Mouse (Mus musculus) thymus, adult 2 months (tissue): ENCODE data around the gene Paqr5.

Source experiments
- CTCF ChIP-seq: fragments of 200-500 bp; IDR thresholded peaks from 2 replicates; pipeline ENCODE4 v1.5.1; 2012; ENCODE audit warnings: mild to moderate bottlenecking, control low read depth, low read length, moderate library complexity, borderline replicate concordance; ENCODE audit not compliant: control insufficient read depth, poor library complexity, insufficient read depth; ENCODE audit errors: extremely low read depth
- POLR2A ChIP-seq: fragments of 200-500 bp; IDR thresholded peaks from 2 replicates; pipeline ENCODE4 v1.6.1; 2012; ENCODE audit warnings: mild to moderate bottlenecking, low read length, control low read depth, moderate library complexity; ENCODE audit not compliant: control insufficient read depth, poor library complexity, insufficient read depth; ENCODE audit errors: extremely low read depth

DNA sequence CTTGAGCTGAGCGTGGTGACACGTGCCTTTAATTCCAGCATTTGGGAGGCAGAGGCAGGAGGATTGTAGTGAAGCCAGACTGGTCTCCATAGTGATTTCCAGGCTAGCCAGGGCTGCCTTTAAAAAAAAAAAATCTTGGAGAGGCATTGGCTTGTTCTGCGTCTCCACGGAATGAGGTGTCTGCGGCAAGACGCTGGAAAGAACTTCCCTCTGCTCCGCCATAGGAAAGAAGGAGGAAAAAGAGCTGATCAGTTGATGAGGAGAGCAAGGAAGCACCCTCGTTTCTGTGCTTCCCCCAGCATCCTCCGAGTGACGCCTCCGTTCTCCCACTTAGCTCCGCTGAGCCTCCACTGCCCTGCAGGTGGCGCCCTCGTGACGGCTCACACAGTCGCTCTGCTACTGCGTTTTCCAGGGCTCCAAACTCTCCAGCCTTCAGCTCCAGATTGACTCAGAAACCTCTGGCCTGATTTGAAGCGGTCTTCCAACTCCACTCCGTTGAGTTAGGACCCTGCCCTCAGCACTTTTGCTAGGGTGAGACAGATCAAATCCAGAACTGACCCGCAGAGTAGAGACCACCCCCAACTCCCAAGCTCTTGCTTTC lies 13.5 kb upstream of the Paqr5 start:
- TF ChIP-seq CTCF (peak; percentile 97), POLR2A (no peak)
